Mouse (Mus musculus): ENCODE results near the gene Nsun5.
"Not testable (repeated sequence)": the region's sequence is repeated elsewhere in the genome, so short reads cannot be mapped to it uniquely, and the experiment has no call there.

The Nsun5 gene

GRCm38 (mm10) chr5:135369787-135370654, at the start of gene Nsun5:
Gene Nsun5 (plus strand): TSS chr5:135369953.
- peak; percentile 85 to 95 for DNase-seq

- no peak for DNase-seq
Measured at GRCm38 (mm10) chr5:135322197-135322596, 47.6 kb upstream of the Nsun5 start.

GRCm38 (mm10) chr5:135326121-135326659, 43.6 kb upstream of the Nsun5 start:
- no peak for DNase-seq

- no peak for DNase-seq
Measured at GRCm38 (mm10) chr5:135329471-135329870, 40.3 kb upstream of the Nsun5 start.

- DNase-seq, result no peak
Measured at GRCm38 (mm10) chr5:135330201-135330600, 39.6 kb upstream of the Nsun5 start.

GRCm38 (mm10) chr5:135331161-135331560, 38.6 kb upstream of the Nsun5 start:
- no peak for DNase-seq

- DNase-seq, result no peak
Measured at GRCm38 (mm10) chr5:135337575-135337974, 32.2 kb upstream of the Nsun5 start.

- DNase-seq, result no peak
Measured at GRCm38 (mm10) chr5:135345989-135346388, 23.8 kb upstream of the Nsun5 start.

- DNase-seq, result no peak
Measured at GRCm38 (mm10) chr5:135346430-135346829, 23.3 kb upstream of the Nsun5 start.

- DNase-seq, result no peak
Measured at GRCm38 (mm10) chr5:135347511-135348011, 22.2 kb upstream of the Nsun5 start.

GRCm38 (mm10) chr5:135349862-135350261, 19.9 kb upstream of the Nsun5 start, which contains the start of gene Fkbp6:
Gene Fkbp6 (minus strand): TSS chr5:135350044.
- no peak for DNase-seq

GRCm38 (mm10) chr5:135351606-135352005, 18.1 kb upstream of the Nsun5 start:
- no peak for DNase-seq

GRCm38 (mm10) chr5:135352995-135353394, 16.8 kb upstream of the Nsun5 start, which contains the start of gene Trim50:
Gene Trim50 (plus strand): TSS chr5:135353295.
- no peak for DNase-seq

- DNase-seq, result no peak
Measured at GRCm38 (mm10) chr5:135353564-135353963, 16.2 kb upstream of the Nsun5 start.

- no peak for DNase-seq
Measured at GRCm38 (mm10) chr5:135356090-135356489, 13.7 kb upstream of the Nsun5 start.

- DNase-seq, result peak; percentile 25 to 32
Measured at GRCm38 (mm10) chr5:135357556-135357955, 12.2 kb upstream of the Nsun5 start.

- DNase-seq, result no peak
Measured at GRCm38 (mm10) chr5:135359772-135360171, 10.0 kb upstream of the Nsun5 start.

- no peak for DNase-seq
Measured at GRCm38 (mm10) chr5:135362572-135362971, 7.2 kb upstream of the Nsun5 start.

- no peak for DNase-seq
Measured at GRCm38 (mm10) chr5:135363540-135363939, 6.2 kb upstream of the Nsun5 start.

- no peak for DNase-seq
Measured at GRCm38 (mm10) chr5:135367841-135368240, 1.9 kb upstream of the Nsun5 start.

GRCm38 (mm10) chr5:135368312-135368711, 1.4 kb upstream of the Nsun5 start:
- no peak for DNase-seq

GRCm38 (mm10) chr5:135369196-135369595, 557 bp upstream of the Nsun5 start:
- DNase-seq, result not testable (repeated sequence)

- no peak for DNase-seq
Measured at GRCm38 (mm10) chr5:135371195-135371594, 1.4 kb downstream of the Nsun5 start.

- DNase-seq, result no peak
Measured at GRCm38 (mm10) chr5:135373601-135374000, 3.8 kb downstream of the Nsun5 start.

Measured in spleen, adult 18-20 months (tissue).